Mouse (Mus musculus) heart, adult 2 months (tissue): ENCODE data around the gene Rhof. TPM values are rescaled to one million over a fixed set of nuclear protein-coding genes. Genes with fewer than 3 reads are reported as not detected.

ENCODE experiments used
- DNase-seq, 2 experiments: peaks; one replicate each; pipeline ENCODE4 v3.0.0; 2021
- H3K27ac ChIP-seq: fragments of 200-600 bp; 2 replicates; pipeline ENCODE4 v1.8.1; 2022
- H3K27me3 ChIP-seq: fragments of 200-500 bp; 2 replicates; pipeline ENCODE4 v1.6.1; 2012; ENCODE audit warnings: mild to moderate bottlenecking, low read length, inconsistent platforms, mixed read lengths; ENCODE audit not compliant: control insufficient read depth, insufficient read depth
- H3K36me3 ChIP-seq: fragments of 200-500 bp; 2 replicates; pipeline ENCODE4 v1.6.1; 2012; ENCODE audit warnings: low read length, inconsistent platforms; ENCODE audit not compliant: control insufficient read depth, insufficient read depth
- H3K4me1 ChIP-seq: fragments of 200-500 bp; 2 replicates; pipeline ENCODE4 v1.6.1; 2011; ENCODE audit warnings: low read length; ENCODE audit not compliant: control insufficient read depth, insufficient read depth
- H3K4me3 ChIP-seq: fragments of 200-600 bp; 2 replicates; pipeline ENCODE4 v1.8.1; 2022
- H3K79me2 ChIP-seq: fragments of 200-500 bp; replicated peaks from 2 replicates; pipeline ENCODE4 v1.6.1; 2012; ENCODE audit warnings: mild to moderate bottlenecking, inconsistent platforms, low read length, moderate library complexity, mixed read lengths; ENCODE audit not compliant: control insufficient read depth, insufficient read depth
- H3K9ac ChIP-seq: fragments of 200-500 bp; 2 replicates; pipeline ENCODE4 v1.6.1; 2012; ENCODE audit warnings: low read depth, mild to moderate bottlenecking, control low read depth, inconsistent platforms, low read length, mixed read lengths
- CTCF ChIP-seq: fragments of 200-600 bp; IDR thresholded peaks from 2 replicates; pipeline ENCODE4 v1.8.1; 2022; ENCODE audit warnings: antibody characterized with exemption, mild to moderate bottlenecking, moderate library complexity
- EP300 ChIP-seq: fragments of 200-500 bp; IDR thresholded peaks from 2 replicates; pipeline ENCODE4 v1.6.1; 2011; ENCODE audit warnings: low read depth, low read length, control low read depth; ENCODE audit not compliant: insufficient read depth
- POLR2A ChIP-seq: fragments of 200-500 bp; IDR thresholded peaks from 2 replicates; pipeline ENCODE4 v1.6.1; 2011; ENCODE audit warnings: mild to moderate bottlenecking, low read depth, low read length, control low read depth; ENCODE audit not compliant: insufficient read depth
- WGBS: fragments of 180-500 bp; shearing (Covaris S2); methylation state at CpG from one replicate; pipeline ENCODE4 v1.1.7; 2018; 5-methylcytosine and 5-hydroxymethylcytosine counted together
- intact Hi-C: fragments of 180-260 bp; cut with DNase I; formaldehyde crosslinking; loops from one replicate; pipeline ENCODE4 v1.15.1; 2025
- polyA plus RNA-seq: library from polyadenylated mRNA; depleted of rRNA; stranded (reverse); fragments of >200 nt; gene quantifications from 2 replicates; pipeline ENCODE4 v1.2.3, GENCODE M21; 2012
- total RNA-seq, 2 experiments: library from RNA; stranded (reverse); gene quantifications; 2 replicates each; pipeline ENCODE4 v1.2.3; 2021

Rhof gene
- total and polyA plus RNA-seq, 3 experiments = 0.64 to 2.3 (median 0.70) TPM

DNA sequence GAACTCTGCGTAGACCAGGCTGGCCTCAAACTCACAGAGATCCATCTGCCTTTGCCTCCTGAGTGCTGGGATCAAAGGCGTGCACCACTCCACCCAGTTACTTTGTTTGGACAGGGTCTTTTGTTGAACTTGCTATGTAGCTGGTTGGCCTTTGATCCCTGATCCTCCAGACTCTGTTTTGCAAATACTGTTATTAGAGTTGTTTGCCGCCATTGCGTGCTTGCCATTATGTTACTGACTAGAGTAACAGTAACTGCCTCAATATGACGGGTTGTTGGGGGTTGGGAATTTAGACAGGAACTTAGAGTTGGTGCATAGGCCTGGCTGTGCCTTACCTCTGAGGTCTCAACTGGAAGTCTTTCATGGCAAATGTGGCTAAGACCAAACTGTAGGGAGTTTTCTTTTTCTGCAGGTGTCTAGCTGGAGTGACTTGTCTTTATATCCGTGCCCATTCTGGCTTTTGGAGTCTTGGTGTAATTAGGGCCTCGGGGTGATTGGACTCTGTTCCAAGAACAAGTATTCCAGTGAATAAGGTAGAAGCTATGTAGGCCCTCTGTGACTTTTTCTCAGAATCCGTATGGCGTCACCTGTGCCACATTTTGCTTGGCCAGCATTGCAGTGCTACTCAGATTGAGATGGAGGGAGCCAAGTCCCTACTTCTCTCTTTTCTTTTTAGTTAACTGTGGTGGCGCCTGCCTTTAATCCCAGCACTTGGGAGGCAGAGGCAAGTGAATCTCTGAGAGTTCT lies 41.8 kb downstream of the Rhof start:
- no peaks in the 10 kb centered on the region for H3K36me3 ChIP-seq
- H3K27ac ChIP-seq = no peak overlapping the region
- H3K4me3 ChIP-seq = no peak overlapping the region
- 91% methylated on average over 10 of the region's 10 CpGs for WGBS
- H3K9ac ChIP-seq = no peak overlapping the region
- intact Hi-C loops = no loop called here
- TF ChIP-seq CTCF (no peak), POLR2A (no peak), EP300 (no peak)
- H3K79me2 ChIP-seq = peaks cover 2% of the 10 kb centered on the region; the same call in 1 of the 2 replicates
- H3K4me1 ChIP-seq = no peaks in the 10 kb centered on the region
- H3K27me3 ChIP-seq = no peaks in the 10 kb centered on the region
- no peak for DNase-seq

DNA sequence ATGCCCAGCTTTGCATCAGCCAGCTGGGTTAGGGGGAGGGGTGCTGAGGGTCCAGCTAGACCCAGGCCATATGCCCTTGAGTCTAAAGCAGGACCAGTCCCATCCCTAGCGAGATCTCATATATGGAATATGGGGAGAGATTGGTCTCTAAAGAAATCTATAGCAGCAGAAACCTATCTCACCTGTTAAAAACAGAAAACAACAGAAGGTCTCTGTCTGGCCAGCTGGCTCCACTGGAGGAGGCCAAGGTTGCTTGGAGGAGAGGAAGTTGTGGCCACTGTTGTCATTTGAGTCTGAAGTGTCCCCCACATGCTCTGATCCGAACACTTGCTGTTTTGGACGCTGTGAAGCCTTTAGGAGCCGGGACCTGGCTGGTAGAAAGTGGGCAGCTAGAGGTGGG lies 43.7 kb downstream of the Rhof start:
- Histone ChIP-seq H3K79me2 (no peaks in the 10 kb centered on the region; the same call in none of the 2 replicates), H3K9ac (no peak overlapping the region), H3K4me1 (peaks cover 2% of the 10 kb centered on the region; the same call in 1 of the 2 replicates), H3K36me3 (no peaks in the 10 kb centered on the region), H3K4me3 (no peak overlapping the region), H3K27me3 (no peaks in the 10 kb centered on the region), H3K27ac (no peak overlapping the region)
- intact Hi-C loops = no loop called here
- TF ChIP-seq CTCF = no peak
- TF ChIP-seq POLR2A = no peak
- TF ChIP-seq EP300 = no peak
- no peak for DNase-seq
- 98% methylated on average over 4 of the region's 4 CpGs for WGBS

DNA sequence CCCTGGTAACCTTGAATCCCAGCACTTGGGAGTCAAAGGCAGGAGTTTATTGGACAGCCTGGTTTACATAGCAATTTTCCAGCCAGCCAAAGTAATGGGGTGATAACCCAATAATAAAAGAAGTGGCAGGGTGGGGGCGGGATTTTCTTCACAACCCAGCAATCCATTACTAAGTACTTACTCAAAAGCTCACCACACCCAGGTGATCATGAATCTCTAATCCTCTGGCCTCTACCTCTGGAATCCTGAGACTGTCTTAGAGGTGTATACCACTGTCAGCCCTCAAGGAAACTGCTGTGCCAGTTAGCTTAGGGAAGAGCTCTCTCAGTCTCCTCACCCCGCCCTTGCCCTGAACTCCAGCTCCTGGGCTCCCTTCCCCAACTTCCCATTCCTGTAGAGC lies 46.0 kb downstream of the Rhof start:
- H3K27ac ChIP-seq = no peak overlapping the region
- no peak overlapping the region for H3K4me3 ChIP-seq
- H3K27me3 ChIP-seq = no peaks in the 10 kb centered on the region
- no peaks in the 10 kb centered on the region for H3K36me3 ChIP-seq
- WGBS = 86% methylated on average over 2 of the region's 2 CpGs
- no peaks in the 10 kb centered on the region; the same call in none of the 2 replicates for H3K79me2 ChIP-seq
- peaks cover 5% of the 10 kb centered on the region; the same call in 1 of the 2 replicates for H3K4me1 ChIP-seq
- H3K9ac ChIP-seq = no peak overlapping the region
- DNase-seq = no peak
- intact Hi-C loops = no loop called here
- TF ChIP-seq CTCF (no peak), EP300 (no peak), POLR2A (no peak)

DNA sequence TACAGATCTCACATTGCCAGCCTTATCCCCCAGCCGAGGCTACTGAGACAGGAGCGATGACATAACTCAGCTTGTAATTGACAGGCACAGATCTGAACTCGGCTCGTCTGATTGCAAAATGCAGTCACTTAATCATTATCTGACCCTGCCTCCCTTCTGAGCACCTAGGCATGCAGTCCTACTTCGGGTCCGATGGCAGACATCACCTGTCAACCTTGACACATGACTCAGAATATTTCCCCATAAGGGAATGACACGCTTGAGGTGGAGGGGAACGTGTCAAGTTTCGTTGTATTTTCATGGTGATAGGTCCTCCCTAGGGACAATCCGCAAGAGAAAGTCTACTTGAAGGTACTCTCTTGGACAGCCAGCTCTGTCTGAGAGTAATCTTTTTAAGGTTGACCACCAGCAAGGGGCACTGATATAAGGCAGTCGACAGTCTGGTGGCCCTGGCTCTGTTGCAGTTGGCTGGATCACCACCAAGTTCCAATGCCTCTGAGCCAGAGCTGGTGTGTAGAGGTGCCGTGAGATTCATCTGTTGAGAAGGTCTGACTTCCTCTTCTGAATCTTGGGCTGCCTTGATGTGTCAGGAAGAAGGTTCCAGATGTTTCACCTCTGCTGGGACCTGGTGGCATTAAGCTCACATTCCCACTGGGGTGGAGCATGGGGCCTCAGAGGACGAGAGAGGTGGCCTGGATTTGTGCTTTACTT lies 49.0 kb downstream of the Rhof start:
- DNase-seq = no peak
- no peaks in the 10 kb centered on the region for H3K36me3 ChIP-seq
- peaks cover 5% of the 10 kb centered on the region; the same call in 1 of the 2 replicates for H3K4me1 ChIP-seq
- H3K4me3 ChIP-seq = no peak overlapping the region
- H3K9ac ChIP-seq = no peak overlapping the region
- TF ChIP-seq EP300 = no peak
- no peak for TF ChIP-seq POLR2A
- TF ChIP-seq CTCF = no peak
- intact Hi-C loops = no loop called here
- H3K27me3 ChIP-seq = no peaks in the 10 kb centered on the region
- no peak overlapping the region for H3K27ac ChIP-seq
- 50% methylated on average over 13 of the region's 13 CpGs for WGBS
- peaks cover 3% of the 10 kb centered on the region for H3K79me2 ChIP-seq

DNA sequence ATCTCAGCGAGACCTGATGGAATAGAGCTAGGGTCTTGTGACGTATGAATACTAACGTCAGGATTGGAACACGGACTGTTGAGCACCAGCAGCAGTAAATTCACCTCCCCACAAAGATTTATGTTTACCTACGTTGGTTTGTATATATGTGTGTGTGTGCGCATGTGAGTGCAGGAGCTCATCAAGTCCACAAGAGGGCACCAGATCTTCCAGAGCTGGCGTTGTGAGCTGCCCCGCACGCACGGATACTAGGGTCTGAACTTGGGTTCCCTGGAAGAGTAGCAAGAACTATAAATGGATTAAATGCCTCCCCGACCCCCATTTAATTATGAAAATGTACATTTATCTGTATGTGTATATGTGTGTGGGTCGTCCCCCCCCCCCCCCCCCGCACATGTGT lies 52.0 kb downstream of the Rhof start:
- TF ChIP-seq EP300 = no peak
- TF ChIP-seq POLR2A = no peak
- TF ChIP-seq CTCF = peak; percentile 29
- peaks cover 12% of the 10 kb centered on the region for H3K4me1 ChIP-seq
- no peak for DNase-seq
- H3K36me3 ChIP-seq = no peaks in the 10 kb centered on the region
- no peak overlapping the region for H3K9ac ChIP-seq
- 92% methylated on average over 13 of the region's 13 CpGs for WGBS
- no peaks in the 10 kb centered on the region for H3K27me3 ChIP-seq
- no peak overlapping the region for H3K27ac ChIP-seq
- H3K4me3 ChIP-seq = no peak overlapping the region
- intact Hi-C loops = no loop called here
- H3K79me2 ChIP-seq = peaks cover 3% of the 10 kb centered on the region

DNA sequence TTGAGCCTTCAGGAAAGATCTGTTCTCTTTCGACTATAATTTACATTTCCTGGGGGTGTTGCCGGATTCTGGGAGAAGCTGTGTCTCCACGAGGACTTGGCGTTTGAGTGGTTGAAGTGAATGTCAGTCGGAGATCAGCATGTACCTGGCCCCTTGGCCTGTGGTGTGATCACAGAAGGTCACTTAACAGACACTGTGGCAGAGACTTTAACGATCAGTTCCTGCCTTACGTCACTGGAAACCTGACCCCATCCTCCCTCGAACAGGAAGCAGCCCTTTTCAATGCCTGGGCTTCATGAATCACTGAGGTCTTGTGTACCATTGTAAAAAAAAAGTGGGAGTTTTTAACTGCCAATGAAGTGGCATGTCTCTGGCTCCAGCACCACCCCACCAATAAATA lies 52.5 kb downstream of the Rhof start:
- WGBS = 38% methylated on average over 8 of the region's 8 CpGs
- no peaks in the 10 kb centered on the region for H3K27me3 ChIP-seq
- H3K27ac ChIP-seq = peak overlapping the region; percentile 34
- H3K9ac ChIP-seq = no peak overlapping the region
- H3K79me2 ChIP-seq = peaks cover 3% of the 10 kb centered on the region
- TF ChIP-seq CTCF (no peak), POLR2A (no peak)
- no peak overlapping the region for H3K4me3 ChIP-seq
- no peak for DNase-seq
- no peaks in the 10 kb centered on the region for H3K36me3 ChIP-seq
- intact Hi-C loops = no loop called here
- H3K4me1 ChIP-seq = peaks cover 14% of the 10 kb centered on the region
